Mouse (Mus musculus) lung, postnatal 0 days (tissue): Measurements from ENCODE around the gene Golga2.

Experiments
- CTCF ChIP-seq: IDR thresholded peaks from 2 replicates; pipeline ENCODE4 v1.5.1; 2016; ENCODE audit warnings: antibody characterized with exemption, mild to moderate bottlenecking
- EP300 ChIP-seq: IDR thresholded peaks from 2 replicates; pipeline ENCODE4 v1.6.1; 2016; ENCODE audit warnings: antibody characterized with exemption, mild to moderate bottlenecking, control low read depth

- TF ChIP-seq CTCF (no peak), EP300 (no peak)
These were observed at the start of gene Golga2 for GRCm38 (mm10) chr2:32287334-32287840.
